In genomic region chr15:98512799-98513321, GRCm38 (mm10) we compare ENCODE assay signal across 9 mouse cellular contexts. TPM values are rescaled to one million over a fixed set of nuclear protein-coding genes. Genes with fewer than 3 reads are reported as not detected.
DNase-seq lines count a peak whose midpoint lies in the region; ATAC-seq and TF ChIP-seq lines count a peak whose summit lies in the region.
"Had no signal": no experiment of that assay in that cellular context is flagged by ENCODE, and none has a peak within 500 bp of the region (broad histone marks: within the 10 kb centered on the region; RNA-seq: fewer than 3 reads in every experiment).

No protein-coding gene starts in this region.

- peaks cover 30% of the 10 kb centered on the region for H3K4me1 ChIP-seq in heart, embryonic 13.5 days
- H3K4me1 ChIP-seq in liver, postnatal 0 days (ENCODE audit: insufficient read depth) = peaks cover 13% of the 10 kb centered on the region
- no peaks in the 10 kb centered on the region for H3K4me1 ChIP-seq in stomach, postnatal 0 days (replicated peaks; ENCODE audit: control insufficient read depth, insufficient read depth)

- peak overlapping the region; percentile 50 for H3K4me2 ChIP-seq in heart, embryonic 13.5 days
- peak overlapping the region; percentile 16; the same call in 1 of the 2 replicates for H3K4me2 ChIP-seq in liver, postnatal 0 days (ENCODE audit: low read depth, low read length)
- H3K4me2 ChIP-seq in stomach, postnatal 0 days (replicated peaks; ENCODE audit: low read depth) = peak overlapping the region; percentile 18; the same call in 1 of the 2 replicates

- TF ChIP-seq CTCF in liver, postnatal 0 days (IDR thresholded peaks at IDR 0.05; ENCODE audit: low read depth) = no peak
- TF ChIP-seq CTCF in stomach, postnatal 0 days (IDR thresholded peaks at IDR 0.05; ENCODE audit: low read depth) = no peak

- 26% methylated on average over 17 of the region's 17 CpGs for WGBS in heart, embryonic 13.5 days
- 40% methylated on average over 17 of the region's 17 CpGs for WGBS in liver, postnatal 0 days (ENCODE audit: insufficient replicate concordance)
- WGBS in stomach, postnatal 0 days = 26% methylated on average over 17 of the region's 17 CpGs

- H3K27ac ChIP-seq in heart, embryonic 13.5 days (replicated peaks) = peak overlapping the region; percentile 59
- H3K27ac ChIP-seq in liver, postnatal 0 days (ENCODE audit: low read depth) = peak overlapping the region; percentile 26; the same call in 1 of the 2 replicates
- H3K27ac ChIP-seq in stomach, postnatal 0 days (replicated peaks) = peak overlapping the region; percentile 58; the same call in 1 of the 2 replicates
- H3K27ac ChIP-seq: liver, embryonic 14.5 days had no signal

- H3K9ac ChIP-seq in heart, embryonic 13.5 days = peak overlapping the region; percentile 19; the same call in 1 of the 2 replicates
- no peak overlapping the region for H3K9ac ChIP-seq in liver, postnatal 0 days (replicated peaks)
- H3K9ac ChIP-seq in stomach, postnatal 0 days (ENCODE audit: low read length) = no peak overlapping the region
- H3K9ac ChIP-seq: liver, embryonic 14.5 days had no signal

- no peaks in the 10 kb centered on the region for H3K9me3 ChIP-seq in heart, embryonic 13.5 days
- H3K9me3 ChIP-seq in liver, postnatal 0 days (ENCODE audit: low read length) = no peaks in the 10 kb centered on the region
- H3K9me3 ChIP-seq in stomach, postnatal 0 days (ENCODE audit: control insufficient read depth, low read length) = no peaks in the 10 kb centered on the region

- peak; percentile 46 for DNase-seq in right cerebral cortex, adult 18-20 months
- DNase-seq in right cerebral cortex, postnatal 4 days = no peak
- peak; percentile 62 to 69 for DNase-seq in cerebellum, adult 18-20 months
- peak; percentile 40 for DNase-seq in liver, postnatal 0 days
- no peak for DNase-seq in stomach, postnatal 0 days (ENCODE audit: low spot score)
- DNase-seq in layer of hippocampus, adult 9-11 months = no peak
- DNase-seq in ovary, postnatal 14 days (ENCODE audit: low spot score) = no peak

- ATAC-seq in heart, embryonic 13.5 days (ENCODE audit: extremely low read depth, insufficient number of reproducible peaks, low FRiP score, low TSS enrichment) = no peak
- peak; percentile 50 for ATAC-seq in liver, postnatal 0 days
- ATAC-seq in stomach, postnatal 0 days (ENCODE audit: low FRiP score, low TSS enrichment) = peak; percentile 45; the same call in 1 of the 2 replicates

- H3K36me3 ChIP-seq in heart, embryonic 13.5 days = peaks cover 12% of the 10 kb centered on the region
- H3K36me3 ChIP-seq in liver, postnatal 0 days (replicated peaks; ENCODE audit: insufficient read depth, low read length) = peaks cover 3% of the 10 kb centered on the region
- H3K36me3 ChIP-seq in stomach, postnatal 0 days (ENCODE audit: control insufficient read depth, insufficient read depth, low read length) = no peaks in the 10 kb centered on the region

- no peak for TF ChIP-seq EP300 in liver, postnatal 0 days (IDR thresholded peaks at IDR 0.05; ENCODE audit: low read depth)
- TF ChIP-seq EP300 in stomach, postnatal 0 days (optimal IDR thresholded peaks at IDR 0.05) = no peak

- no peak overlapping the region for H3K4me3 ChIP-seq in heart, embryonic 13.5 days
- no peak overlapping the region for H3K4me3 ChIP-seq in liver, postnatal 0 days (ENCODE audit: low read depth, low read length)
- H3K4me3 ChIP-seq in stomach, postnatal 0 days (ENCODE audit: low read depth, low read length) = no peak overlapping the region

- H3K27me3 ChIP-seq in heart, embryonic 13.5 days (replicated peaks) = no peaks in the 10 kb centered on the region
- H3K27me3 ChIP-seq in liver, postnatal 0 days (ENCODE audit: insufficient read depth, low read length) = no peaks in the 10 kb centered on the region
- H3K27me3 ChIP-seq in stomach, postnatal 0 days (ENCODE audit: control insufficient read depth, insufficient read depth, low read length) = no peaks in the 10 kb centered on the region

RNA-seq across cellular contexts. Expression of gene Olfr279, which starts 20.7 kb away (rescaled TPM):
- polyA plus RNA-seq in heart, embryonic 13.5 days (2015; fragmentation: Nextera tagmentation; extraction: Ambion mirVana) = not detected in 2 replicates
- polyA plus RNA-seq in liver, postnatal 0 days (2015; fragmentation: Nextera tagmentation; extraction: Ambion mirVana) = not detected in 2 replicates
- not detected in 2 replicates for polyA plus RNA-seq in stomach, postnatal 0 days (2015; fragmentation: Nextera tagmentation; extraction: Ambion mirVana)
- polyA plus RNA-seq: liver, embryonic 14.5 days had no signal

RNA-seq across cellular contexts. Expression of gene Kansl2, which starts 21.2 kb away (rescaled TPM):
- 80.4 and 81.1 TPM in 2 replicates for polyA plus RNA-seq in heart, embryonic 13.5 days (2015; fragmentation: Nextera tagmentation; extraction: Ambion mirVana)
- 26.6 and 28.2 TPM in 2 replicates for polyA plus RNA-seq in liver, postnatal 0 days (2015; fragmentation: Nextera tagmentation; extraction: Ambion mirVana)
- polyA plus RNA-seq in stomach, postnatal 0 days (2015; fragmentation: Nextera tagmentation; extraction: Ambion mirVana) = 44.3 and 44.9 TPM in 2 replicates

RNA-seq across cellular contexts. Expression of gene Lalba, which starts 30.3 kb away (rescaled TPM):
- not detected in 2 replicates for polyA plus RNA-seq in heart, embryonic 13.5 days (2015; fragmentation: Nextera tagmentation; extraction: Ambion mirVana)
- polyA plus RNA-seq in liver, postnatal 0 days (2015; fragmentation: Nextera tagmentation; extraction: Ambion mirVana) = not detected in 2 replicates
- 0.42 and 0.70 TPM in 2 replicates for polyA plus RNA-seq in stomach, postnatal 0 days (2015; fragmentation: Nextera tagmentation; extraction: Ambion mirVana)
- polyA plus RNA-seq: liver, embryonic 14.5 days had no signal

RNA-seq across cellular contexts. Expression of gene OR5BS1P, which starts 43.2 kb away (rescaled TPM):
- polyA plus RNA-seq in heart, embryonic 13.5 days (2015; fragmentation: Nextera tagmentation; extraction: Ambion mirVana) = not detected in 2 replicates
- polyA plus RNA-seq in liver, postnatal 0 days (2015; fragmentation: Nextera tagmentation; extraction: Ambion mirVana) = not detected in 2 replicates
- not detected in 2 replicates for polyA plus RNA-seq in stomach, postnatal 0 days (2015; fragmentation: Nextera tagmentation; extraction: Ambion mirVana)
- polyA plus RNA-seq: liver, embryonic 14.5 days had no signal

RNA-seq across cellular contexts. Expression of gene Ccnt1, which starts 57.9 kb away (rescaled TPM):
- polyA plus RNA-seq in heart, embryonic 13.5 days (2015; fragmentation: Nextera tagmentation; extraction: Ambion mirVana) = 35.2 and 35.8 TPM in 2 replicates
- polyA plus RNA-seq in liver, postnatal 0 days (2015; fragmentation: Nextera tagmentation; extraction: Ambion mirVana) = 14.9 and 17.0 TPM in 2 replicates
- 20.8 and 23.9 TPM in 2 replicates for polyA plus RNA-seq in stomach, postnatal 0 days (2015; fragmentation: Nextera tagmentation; extraction: Ambion mirVana)

Comparison
In these comparisons a context has a peak if more than half of its experiments do, and no peak if none do; other contexts are left out.
1. DNase-seq: peak in right cerebral cortex, adult 18-20 months (single experiment), cerebellum, adult 18-20 months (2 of 2) and liver, postnatal 0 days (single experiment); none in right cerebral cortex, postnatal 4 days (single experiment), stomach, postnatal 0 days (single experiment), layer of hippocampus, adult 9-11 months (single experiment) and ovary, postnatal 14 days (single experiment).
2. Peak in every context shown above with its lines, with median percentiles within 50 percentile points of each other: H3K27ac ChIP-seq and H3K4me2 ChIP-seq.